Mouse (Mus musculus) spleen, postnatal 10 days (tissue): ENCODE measurements around the gene Camkk1.

Experiments used
- DNase-seq, 2 experiments: peaks; one replicate each; pipeline ENCODE4 v3.0.0; 2021 to 2022; ENCODE audit warnings: low spot score in 2 of 2

Camkk1 gene

GRCm38 (mm10) chr11:73018471-73019146 lies at the start of gene Camkk1:
Gene Camkk1, plus strand, starts transcription at chr11:73019008.
- peak; percentile 65 to 83 for DNase-seq

GRCm38 (mm10) chr11:72974995-72975503 lies 43.8 kb upstream of the Camkk1 start:
- DNase-seq, result no peak

- DNase-seq, result no peak
Measured at GRCm38 (mm10) chr11:72982516-72982915, 36.3 kb upstream of the Camkk1 start.

GRCm38 (mm10) chr11:72983283-72983682 lies 35.5 kb upstream of the Camkk1 start:
- DNase-seq, result peak in 1 of 2 experiments; percentile 40

- no peak for DNase-seq
Measured at GRCm38 (mm10) chr11:72986745-72987144, 32.1 kb upstream of the Camkk1 start.

- DNase-seq, result peak in 1 of 2 experiments; percentile 32
Measured at GRCm38 (mm10) chr11:72987234-72987633, 31.6 kb upstream of the Camkk1 start.

- DNase-seq, result no peak
Measured at GRCm38 (mm10) chr11:72987807-72988206, 31.0 kb upstream of the Camkk1 start.

GRCm38 (mm10) chr11:72989044-72989443 lies 29.8 kb upstream of the Camkk1 start:
- no peak for DNase-seq

- DNase-seq, result no peak
Measured at GRCm38 (mm10) chr11:72990688-72991087, 28.1 kb upstream of the Camkk1 start.

GRCm38 (mm10) chr11:72991961-72992360 lies 26.8 kb upstream of the Camkk1 start:
- DNase-seq, result no peak

- DNase-seq, result no peak
Measured at GRCm38 (mm10) chr11:72996346-72996745, 22.5 kb upstream of the Camkk1 start.

GRCm38 (mm10) chr11:72996781-72997180 lies 22.0 kb upstream of the Camkk1 start:
- no peak for DNase-seq

- DNase-seq, result no peak
Measured at GRCm38 (mm10) chr11:72997529-72998326, 21.1 kb upstream of the Camkk1 start.

- DNase-seq, result peak in 1 of 2 experiments; percentile 41
Measured at GRCm38 (mm10) chr11:72998771-72999170, 20.0 kb upstream of the Camkk1 start, which contains the start of gene P2rx1. Gene P2rx1, plus strand, starts transcription at chr11:72999103.

GRCm38 (mm10) chr11:73001029-73001428 lies 17.8 kb upstream of the Camkk1 start:
- peak; percentile 50 to 77 for DNase-seq

GRCm38 (mm10) chr11:73006377-73006776 lies 12.4 kb upstream of the Camkk1 start:
- DNase-seq, result peak; percentile 34 to 60

- DNase-seq, result no peak
Measured at GRCm38 (mm10) chr11:73007113-73007512, 11.7 kb upstream of the Camkk1 start.

- DNase-seq, result peak in 1 of 2 experiments; percentile 77
Measured at GRCm38 (mm10) chr11:73007698-73008481, 10.9 kb upstream of the Camkk1 start.

- DNase-seq, result no peak
Measured at GRCm38 (mm10) chr11:73008826-73009225, 10.0 kb upstream of the Camkk1 start.

GRCm38 (mm10) chr11:73009531-73010274 lies 9.1 kb upstream of the Camkk1 start:
- no peak for DNase-seq

- DNase-seq, result no peak
Measured at GRCm38 (mm10) chr11:73013981-73014380, 4.8 kb upstream of the Camkk1 start.
